Mouse (Mus musculus) liver, postnatal 0 days (tissue): ENCODE measurements around the gene Bpifa5.

Experiments used
- CTCF ChIP-seq: sonication (generic); IDR thresholded peaks from 2 replicates; pipeline ENCODE4 v1.5.1; 2016; ENCODE audit warnings: antibody characterized with exemption, low read depth
- EP300 ChIP-seq: IDR thresholded peaks from 2 replicates; pipeline ENCODE4 v1.6.1; 2016; ENCODE audit warnings: antibody characterized with exemption, low read depth, mild to moderate bottlenecking

DNA sequence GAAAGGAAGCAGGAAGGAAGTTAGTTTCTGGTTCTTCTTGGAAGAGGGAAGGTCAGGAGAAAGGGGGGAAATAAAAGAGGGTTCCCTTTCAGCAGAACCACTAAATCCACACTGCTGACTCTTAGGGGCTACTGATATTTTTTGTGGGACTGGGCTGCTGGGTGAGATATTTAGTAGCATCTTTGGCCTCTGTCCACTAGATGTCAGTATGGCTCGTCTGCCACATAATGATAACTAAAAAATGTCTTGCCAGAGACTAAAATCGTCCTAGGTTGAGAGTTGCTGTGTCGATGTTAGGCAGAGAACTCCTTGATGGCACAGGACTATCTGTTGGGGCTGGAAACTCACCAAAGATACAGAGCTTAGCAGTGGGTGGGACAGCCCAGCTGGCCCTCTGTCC lies 46.7 kb downstream of the Bpifa5 start:
- TF ChIP-seq EP300 (no peak), CTCF (peak; percentile 54)
